Comparison of ENCODE assay signal across 9 mouse cellular contexts in genomic region chr10:83337971-83338598, GRCm38 (mm10). TPM values are rescaled to one million over a fixed set of nuclear protein-coding genes. Genes with fewer than 3 reads are reported as not detected.
DNase-seq lines count a peak whose midpoint lies in the region; ATAC-seq and TF ChIP-seq lines count a peak whose summit lies in the region.
"Had no signal": no experiment of that assay in that cellular context is flagged by ENCODE, and none has a peak within 500 bp of the region (broad histone marks: within the 10 kb centered on the region; RNA-seq: fewer than 3 reads in every experiment).

No protein-coding gene starts in this region.

- peaks cover 27% of the 10 kb centered on the region for H3K27me3 ChIP-seq in kidney, postnatal 0 days (ENCODE audit: insufficient read depth, low read length)
- peaks cover 70% of the 10 kb centered on the region for H3K27me3 ChIP-seq in embryonic facial prominence, embryonic 10.5 days (replicated peaks; ENCODE audit: low read depth, poor library complexity, severe bottlenecking)
- no peaks in the 10 kb centered on the region for H3K27me3 ChIP-seq in hindbrain, postnatal 0 days (ENCODE audit: insufficient read depth, low read length)
- no peaks in the 10 kb centered on the region for H3K27me3 ChIP-seq in midbrain, embryonic 16.5 days (ENCODE audit: control insufficient read depth, insufficient read depth, low read depth, low read length)
- H3K27me3 ChIP-seq: Patski had no signal

- H3K9me3 ChIP-seq in kidney, postnatal 0 days (replicated peaks; ENCODE audit: low read length) = no peaks in the 10 kb centered on the region
- H3K9me3 ChIP-seq in embryonic facial prominence, embryonic 10.5 days = no peaks in the 10 kb centered on the region
- no peaks in the 10 kb centered on the region for H3K9me3 ChIP-seq in hindbrain, postnatal 0 days (ENCODE audit: low read length)
- H3K9me3 ChIP-seq in midbrain, embryonic 16.5 days (replicated peaks; ENCODE audit: control insufficient read depth, low read length, poor library complexity, severe bottlenecking) = no peaks in the 10 kb centered on the region

- no peak overlapping the region for H3K9ac ChIP-seq in kidney, postnatal 0 days (ENCODE audit: low read depth, low read length)
- H3K9ac ChIP-seq in hindbrain, postnatal 0 days (replicated peaks; ENCODE audit: low read length) = peak overlapping the region; percentile 87
- H3K9ac ChIP-seq in midbrain, embryonic 16.5 days (ENCODE audit: low read depth, low read length) = peak overlapping the region; percentile 93

- H3K27ac ChIP-seq in kidney, postnatal 0 days = no peak overlapping the region
- no peak overlapping the region for H3K27ac ChIP-seq in embryonic facial prominence, embryonic 10.5 days (replicated peaks)
- peak overlapping the region; percentile 79; the same call in 1 of the 2 replicates for H3K27ac ChIP-seq in hindbrain, postnatal 0 days
- peak overlapping the region; percentile 91 for H3K27ac ChIP-seq in midbrain, embryonic 16.5 days (ENCODE audit: low read length)

- no peak for TF ChIP-seq CTCF in kidney, postnatal 0 days (IDR thresholded peaks at IDR 0.05; ENCODE audit: low read depth)
- TF ChIP-seq CTCF in hindbrain, postnatal 0 days (IDR thresholded peaks at IDR 0.05; ENCODE audit: low read depth) = no peak

- 37% methylated on average over 7 of the region's 9 CpGs for WGBS in kidney, postnatal 0 days
- WGBS in embryonic facial prominence, embryonic 10.5 days = 52% methylated on average over 9 of the region's 9 CpGs
- WGBS in hindbrain, postnatal 0 days = 42% methylated on average over 8 of the region's 9 CpGs
- WGBS in midbrain, embryonic 16.5 days = 48% methylated on average over 8 of the region's 9 CpGs

- peak overlapping the region; percentile 98 for H3K4me2 ChIP-seq in kidney, postnatal 0 days (ENCODE audit: low read length)
- peak overlapping the region; percentile 80 for H3K4me2 ChIP-seq in hindbrain, postnatal 0 days (ENCODE audit: low read depth, low read length)
- peak overlapping the region; percentile 78 for H3K4me2 ChIP-seq in midbrain, embryonic 16.5 days (ENCODE audit: low read length)

- H3K4me3 ChIP-seq in kidney, postnatal 0 days (replicated peaks; ENCODE audit: low read depth, low read length) = peak overlapping the region; percentile 57
- peak overlapping the region; percentile 70 for H3K4me3 ChIP-seq in embryonic facial prominence, embryonic 10.5 days
- peak overlapping the region; percentile 74 for H3K4me3 ChIP-seq in hindbrain, postnatal 0 days (ENCODE audit: low read length)
- H3K4me3 ChIP-seq in midbrain, embryonic 16.5 days (ENCODE audit: low read depth, low read length) = peak overlapping the region; percentile 83

- no peak for ATAC-seq in kidney, postnatal 0 days (replicated peaks; ENCODE audit: low FRiP score, low read depth)
- no peak for ATAC-seq in hindbrain, postnatal 0 days
- ATAC-seq in midbrain, embryonic 16.5 days = no peak

- no peak for DNase-seq in kidney, postnatal 0 days (ENCODE audit: low spot score)
- no peak for DNase-seq in kidney, postnatal 36 days
- no peak for DNase-seq in embryonic facial prominence, embryonic 10.5 days (ENCODE audit: low spot score)
- no peak for DNase-seq in hindbrain, postnatal 0 days (ENCODE audit: low spot score)
- no peak for DNase-seq in cerebellum, adult 9-11 months
- no peak for DNase-seq in cerebellum, adult 11-12 months
- DNase-seq in adrenal gland, adult 18-20 months (ENCODE audit: low spot score in 2 of 2) = no peak

- H3K4me1 ChIP-seq in kidney, postnatal 0 days (replicated peaks; ENCODE audit: insufficient read depth, low read length) = peaks cover 7% of the 10 kb centered on the region; the same call in 1 of the 2 replicates
- peaks cover 10% of the 10 kb centered on the region for H3K4me1 ChIP-seq in embryonic facial prominence, embryonic 10.5 days
- no peaks in the 10 kb centered on the region for H3K4me1 ChIP-seq in hindbrain, postnatal 0 days (ENCODE audit: insufficient read depth, low read length)
- no peaks in the 10 kb centered on the region for H3K4me1 ChIP-seq in midbrain, embryonic 16.5 days (ENCODE audit: control insufficient read depth, insufficient read depth, low read length)

- H3K36me3 ChIP-seq in kidney, postnatal 0 days (ENCODE audit: insufficient read depth, low read length) = no peaks in the 10 kb centered on the region
- H3K36me3 ChIP-seq in embryonic facial prominence, embryonic 10.5 days (replicated peaks) = no peaks in the 10 kb centered on the region
- H3K36me3 ChIP-seq in hindbrain, postnatal 0 days (ENCODE audit: insufficient read depth, low read length) = no peaks in the 10 kb centered on the region
- H3K36me3 ChIP-seq in midbrain, embryonic 16.5 days (ENCODE audit: control insufficient read depth, insufficient read depth, low read length) = no peaks in the 10 kb centered on the region

RNA-seq across cellular contexts. Expression of gene Slc41a2, which starts 0.4 kb away (rescaled TPM):
- 0.78 and 0.87 TPM in 2 replicates for polyA plus RNA-seq in kidney, postnatal 0 days (2015; fragmentation: Nextera tagmentation; extraction: Ambion mirVana)
- polyA plus RNA-seq in embryonic facial prominence, embryonic 10.5 days (2016; fragmentation: Nextera tagmentation; extraction: Ambion mirVana) = 0.21 and 0.27 TPM in 2 replicates
- 29.8 and 43.1 TPM in 2 replicates for total RNA-seq in hindbrain, postnatal 0 days (2014; rRNA removed)
- 10.3 and 10.8 TPM in 2 replicates for polyA plus RNA-seq in hindbrain, postnatal 0 days (2015; fragmentation: Nextera tagmentation; extraction: Ambion mirVana)
- polyA plus RNA-seq in midbrain, embryonic 16.5 days (2015; fragmentation: Nextera tagmentation; extraction: Ambion mirVana) = 10.9 and 11.6 TPM in 2 replicates
- total RNA-seq in adrenal gland, adult 18-20 months (2021) = 1 to 10 TPM; 8.3 to 9.6 TPM

RNA-seq across cellular contexts. Expression of gene D10Wsu102e, which starts 21.9 kb away (rescaled TPM):
- 0.50 and 0.55 TPM in 2 replicates for polyA plus RNA-seq in kidney, postnatal 0 days (2015; fragmentation: Nextera tagmentation; extraction: Ambion mirVana)
- 1.3 TPM in 2 replicates for polyA plus RNA-seq in embryonic facial prominence, embryonic 10.5 days (2016; fragmentation: Nextera tagmentation; extraction: Ambion mirVana)
- total RNA-seq in hindbrain, postnatal 0 days (2014; rRNA removed) = 2.1 and 2.2 TPM in 2 replicates
- polyA plus RNA-seq in hindbrain, postnatal 0 days (2015; fragmentation: Nextera tagmentation; extraction: Ambion mirVana) = 0.60 and 0.61 TPM in 2 replicates
- polyA plus RNA-seq in midbrain, embryonic 16.5 days (2015; fragmentation: Nextera tagmentation; extraction: Ambion mirVana) = 0.79 and 0.93 TPM in 2 replicates
- under 1 TPM; 0.73 to 0.74 TPM for total RNA-seq in adrenal gland, adult 18-20 months (2021)

Comparison
In these comparisons a context has a peak if more than half of its experiments do, and no peak if none do; other contexts are left out.
1. H3K27ac ChIP-seq: peak in hindbrain, postnatal 0 days (single experiment) and midbrain, embryonic 16.5 days (single experiment); none in kidney, postnatal 0 days (single experiment) and embryonic facial prominence, embryonic 10.5 days (single experiment).
2. Peak in every context shown above with its lines, with median percentiles within 50 percentile points of each other: H3K4me2 ChIP-seq and H3K4me3 ChIP-seq.